Mouse (Mus musculus): ENCODE data around the gene Tsga10. TPM values are rescaled to one million over a fixed set of nuclear protein-coding genes. Genes with fewer than 3 reads are reported as not detected.
"Not testable (repeated sequence)": the region's sequence is repeated elsewhere in the genome, so short reads cannot be mapped to it uniquely, and the experiment has no call there.

Tsga10 gene
- total RNA-seq, 2 experiments from 2014 or later = 2.2 to 2.4 TPM

- intact Hi-C loops (cut with DNase I; ENCODE audit: low total_unique reads) = loop anchor here (5.0 kb wide), 1 partner anchor 190 kb away; no protein-coding TSS in a partner anchor
- DNase-seq = peak; percentile 22
Measured at GRCm38 (mm10) chr1:37867056-37867455, 827 bp upstream of the Tsga10 start.

GRCm38 (mm10) chr1:37865401-37866215 is 621 bp downstream of the Tsga10 start:
- DNase-seq = no peak
- intact Hi-C loops (cut with DNase I; ENCODE audit: low total_unique reads) = loop anchor here (5.0 kb wide), 1 partner anchor 188 kb away; no protein-coding TSS in a partner anchor

GRCm38 (mm10) chr1:37864511-37865400 is 1.5 kb downstream of the Tsga10 start:
- intact Hi-C loops (cut with DNase I; ENCODE audit: low total_unique reads) = loop anchor here (5.0 kb wide), 1 partner anchor 187 kb away; no protein-coding TSS in a partner anchor

GRCm38 (mm10) chr1:37850696-37851095 is 15.5 kb downstream of the Tsga10 start:
- intact Hi-C loops (cut with DNase I; ENCODE audit: low total_unique reads) = no loop called here
- DNase-seq = no peak

More at GRCm38 (mm10) chr1:37864511-37865400, 1.5 kb downstream of the Tsga10 start:
- DNase-seq = peak; percentile 99

GRCm38 (mm10) chr1:37846878-37847277 is 19.4 kb downstream of the Tsga10 start:
- intact Hi-C loops (cut with DNase I; ENCODE audit: low total_unique reads) = no loop called here
- DNase-seq = no peak

- intact Hi-C loops (cut with DNase I; ENCODE audit: low total_unique reads) = no loop called here
- DNase-seq = no peak
Measured at GRCm38 (mm10) chr1:37831681-37832080, 34.5 kb downstream of the Tsga10 start.

- intact Hi-C loops (cut with DNase I; ENCODE audit: low total_unique reads); DNase-seq: not testable (repeated sequence)
Measured at GRCm38 (mm10) chr1:37802291-37802690, 63.9 kb downstream of the Tsga10 start.

- intact Hi-C loops (cut with DNase I; ENCODE audit: low total_unique reads) = no loop called here
- DNase-seq = no peak
Measured at GRCm38 (mm10) chr1:37800298-37800697, 65.9 kb downstream of the Tsga10 start.

- intact Hi-C loops (cut with DNase I; ENCODE audit: low total_unique reads) = no loop called here
- DNase-seq = no peak
Measured at GRCm38 (mm10) chr1:37799505-37799904, 66.7 kb downstream of the Tsga10 start.

- no peak for DNase-seq
- intact Hi-C loops (cut with DNase I; ENCODE audit: low total_unique reads) = no loop called here
Measured at GRCm38 (mm10) chr1:37759407-37759806, 106.8 kb downstream of the Tsga10 start.

- no peak for DNase-seq
- intact Hi-C loops (cut with DNase I; ENCODE audit: low total_unique reads) = no loop called here
Measured at GRCm38 (mm10) chr1:37744650-37745259, 121.5 kb downstream of the Tsga10 start.

GRCm38 (mm10) chr1:37742602-37743270 is 123.5 kb downstream of the Tsga10 start:
- intact Hi-C loops (cut with DNase I; ENCODE audit: low total_unique reads) = no loop called here

GRCm38 (mm10) chr1:37742126-37742525 is 124.1 kb downstream of the Tsga10 start:
- DNase-seq = no peak
- intact Hi-C loops (cut with DNase I; ENCODE audit: low total_unique reads) = no loop called here

More at GRCm38 (mm10) chr1:37742602-37743270, 123.5 kb downstream of the Tsga10 start:
- no peak for DNase-seq

GRCm38 (mm10) chr1:37740161-37740802 is 125.9 kb downstream of the Tsga10 start:
- no peak for DNase-seq
- intact Hi-C loops (cut with DNase I; ENCODE audit: low total_unique reads) = no loop called here

GRCm38 (mm10) chr1:37738895-37739294 is 127.3 kb downstream of the Tsga10 start:
- intact Hi-C loops (cut with DNase I; ENCODE audit: low total_unique reads) = no loop called here
- no peak for DNase-seq

- intact Hi-C loops (cut with DNase I; ENCODE audit: low total_unique reads) = no loop called here
- DNase-seq = no peak
Measured at GRCm38 (mm10) chr1:37737045-37737444, 129.2 kb downstream of the Tsga10 start.

GRCm38 (mm10) chr1:37735932-37736331 is 130.3 kb downstream of the Tsga10 start:
- DNase-seq = no peak
- intact Hi-C loops (cut with DNase I; ENCODE audit: low total_unique reads) = no loop called here

GRCm38 (mm10) chr1:37734841-37735240 is 131.4 kb downstream of the Tsga10 start:
- intact Hi-C loops (cut with DNase I; ENCODE audit: low total_unique reads) = no loop called here
- DNase-seq = no peak

- intact Hi-C loops (cut with DNase I; ENCODE audit: low total_unique reads) = no loop called here
Measured at GRCm38 (mm10) chr1:37729353-37729752, 136.9 kb downstream of the Tsga10 start.

More at GRCm38 (mm10) chr1:37729353-37729752, 136.9 kb downstream of the Tsga10 start:
- no peak for DNase-seq
